Mouse (Mus musculus): ENCODE measurements around the gene Nfib.

DNA sequence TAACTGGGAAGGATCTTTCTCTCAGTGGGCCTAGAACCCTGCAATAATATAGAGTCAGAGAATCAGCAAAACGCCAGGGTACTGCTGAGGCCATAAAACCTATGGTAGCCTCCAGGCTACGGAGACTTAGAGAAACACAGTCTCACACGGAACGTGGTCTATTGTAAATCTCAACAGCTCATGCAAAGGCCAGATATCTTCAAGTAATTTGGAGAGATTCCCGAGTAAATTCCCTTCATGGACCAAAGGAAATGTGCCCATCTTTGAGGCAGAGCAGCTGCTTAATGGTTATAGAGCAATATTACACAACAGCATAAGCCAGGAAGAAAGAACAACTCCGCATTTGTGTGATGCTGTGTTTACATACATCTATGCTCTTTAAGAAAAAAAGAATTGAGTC lies 341.6 kb downstream of the Nfib start:
- TF ChIP-seq CTCF (IDR thresholded peaks at IDR 0.05; ENCODE audit: insufficient read depth, low read length), result no peak
- TF ChIP-seq POLR2A (IDR thresholded peaks at IDR 0.05; ENCODE audit: borderline replicate concordance, extremely low read depth, low read depth, low read length), result no peak

Data from lung, adult 2 months (tissue).